Mouse (Mus musculus): ENCODE results near the gene Timp3. TPM values are rescaled to one million over a fixed set of nuclear protein-coding genes. Genes with fewer than 3 reads are reported as not detected.

The Timp3 gene
- polyA plus RNA-seq, 1 experiment from 2014 or later, result 51.2 TPM

DNA sequence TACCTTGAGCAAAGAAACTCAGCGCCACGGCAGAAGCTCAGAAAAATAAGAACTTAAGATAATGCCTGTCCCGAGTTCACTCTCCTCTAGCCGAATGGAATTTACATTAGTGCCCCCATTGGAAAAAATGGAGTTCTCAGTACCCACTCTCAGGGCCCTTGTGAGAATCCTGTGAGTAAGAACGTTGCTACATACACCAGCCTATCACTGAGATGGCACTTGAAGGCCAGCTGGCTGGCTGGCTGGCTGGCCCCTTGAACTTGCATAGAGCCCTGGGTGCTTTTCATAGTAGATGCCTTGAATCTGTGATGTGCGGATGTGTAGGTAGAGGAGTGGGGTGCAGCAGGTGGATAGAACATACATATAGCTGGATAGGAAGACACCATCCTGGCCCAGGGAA, 43.2 kb downstream of the Timp3 start:
- Histone ChIP-seq H3K4me1 (replicated peaks) (peaks cover 45% of the 10 kb centered on the region), H3K36me3 (0 out of 2 replicates have a peak, but pooled peaks cover 12% of the 10 kb centered on the region), H3K4me3 (no peak overlapping the region), H3K9me3 (no peaks in the 10 kb centered on the region), H3K27ac (replicated peaks) (no peak overlapping the region), H3K27me3 (no peaks in the 10 kb centered on the region), H3K9ac (no peak overlapping the region), H3K4me2 (no peak overlapping the region)
- ATAC-seq (ENCODE audit: low read depth), result no peak
- 89% methylated on average over 6 of the region's 6 CpGs for WGBS

DNA sequence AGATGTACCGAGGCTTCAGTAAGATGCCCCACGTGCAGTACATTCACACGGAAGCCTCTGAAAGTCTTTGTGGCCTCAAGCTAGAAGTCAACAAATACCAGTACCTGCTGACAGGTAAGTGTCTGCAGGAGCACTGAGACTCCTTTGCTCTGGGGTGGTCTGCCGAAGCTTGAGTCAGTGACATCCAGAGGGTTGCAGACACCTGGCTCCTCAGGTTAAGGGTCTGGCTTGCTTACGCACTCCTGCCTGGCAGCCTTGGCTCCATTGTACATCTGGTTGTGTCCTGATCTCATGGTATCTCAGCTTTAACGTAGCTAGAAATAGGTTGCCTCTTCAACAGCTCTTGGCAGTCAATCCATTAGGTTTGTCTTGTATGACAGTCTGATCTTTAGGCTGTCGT, 43.8 kb downstream of the Timp3 start:
- Histone ChIP-seq H3K4me3 (no peak overlapping the region), H3K36me3 (0 out of 2 replicates have a peak, but pooled peaks cover 12% of the 10 kb centered on the region), H3K27ac (replicated peaks) (no peak overlapping the region), H3K9me3 (no peaks in the 10 kb centered on the region), H3K4me1 (replicated peaks) (peaks cover 41% of the 10 kb centered on the region), H3K4me2 (no peak overlapping the region), H3K9ac (no peak overlapping the region), H3K27me3 (no peaks in the 10 kb centered on the region)
- 88% methylated on average over 7 of the region's 7 CpGs for WGBS
- ATAC-seq (ENCODE audit: low read depth), result no peak

GRCm38 (mm10) chr10:86344654-86345053, 44.5 kb downstream of the Timp3 start:
- Histone ChIP-seq H3K36me3 (0 out of 2 replicates have a peak, but pooled peaks cover 12% of the 10 kb centered on the region), H3K9ac (no peak overlapping the region), H3K4me2 (no peak overlapping the region), H3K4me1 (replicated peaks) (peaks cover 34% of the 10 kb centered on the region), H3K4me3 (no peak overlapping the region), H3K27ac (replicated peaks) (no peak overlapping the region), H3K27me3 (no peaks in the 10 kb centered on the region), H3K9me3 (no peaks in the 10 kb centered on the region)
- ATAC-seq (ENCODE audit: low read depth), result no peak
- 88% methylated on average over 6 of the region's 6 CpGs for WGBS

DNA sequence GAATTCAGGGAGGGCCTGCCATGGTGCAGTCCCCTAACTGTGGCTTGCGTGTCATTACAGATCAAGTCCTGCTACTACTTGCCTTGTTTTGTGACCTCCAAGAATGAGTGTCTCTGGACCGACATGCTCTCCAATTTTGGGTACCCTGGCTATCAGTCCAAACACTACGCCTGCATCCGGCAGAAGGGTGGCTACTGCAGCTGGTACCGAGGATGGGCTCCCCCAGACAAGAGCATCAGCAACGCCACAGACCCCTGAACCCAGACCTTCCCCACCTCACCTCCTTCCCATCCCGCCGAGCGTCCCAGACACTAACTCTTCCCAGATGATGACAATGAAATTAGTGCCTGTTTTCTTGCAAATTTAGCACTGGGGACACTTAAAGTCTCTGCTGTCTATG, 45.5 kb downstream of the Timp3 start:
- H3K4me2 ChIP-seq, result no peak overlapping the region
- peaks cover 24% of the 10 kb centered on the region for H3K4me1 ChIP-seq (replicated peaks)
- H3K27ac ChIP-seq (replicated peaks), result no peak overlapping the region
- H3K36me3 ChIP-seq, result peaks cover 17% of the 10 kb centered on the region; the same call in 1 of the 2 replicates
- ATAC-seq (ENCODE audit: low read depth), result no peak
- no peaks in the 10 kb centered on the region for H3K9me3 ChIP-seq
- WGBS, result 94% methylated on average over 9 of the region's 9 CpGs
- no peak overlapping the region for H3K4me3 ChIP-seq
- no peak overlapping the region for H3K9ac ChIP-seq
- no peaks in the 10 kb centered on the region for H3K27me3 ChIP-seq

GRCm38 (mm10) chr10:86346235-86346840, 46.2 kb downstream of the Timp3 start:
- Histone ChIP-seq H3K4me1 (replicated peaks) (peaks cover 17% of the 10 kb centered on the region), H3K27ac (replicated peaks) (no peak overlapping the region), H3K4me2 (no peak overlapping the region), H3K36me3 (peaks cover 23% of the 10 kb centered on the region; the same call in 1 of the 2 replicates), H3K4me3 (no peak overlapping the region), H3K27me3 (no peaks in the 10 kb centered on the region), H3K9me3 (no peaks in the 10 kb centered on the region), H3K9ac (no peak overlapping the region)
- ATAC-seq (ENCODE audit: low read depth), result no peak
- WGBS, result 61% methylated on average over 3 of the region's 3 CpGs

- Histone ChIP-seq H3K9me3 (no peaks in the 10 kb centered on the region), H3K27me3 (no peaks in the 10 kb centered on the region), H3K9ac (no peak overlapping the region), H3K4me2 (no peak overlapping the region), H3K4me3 (no peak overlapping the region), H3K4me1 (replicated peaks) (no peaks in the 10 kb centered on the region), H3K27ac (replicated peaks) (no peak overlapping the region), H3K36me3 (peaks cover 32% of the 10 kb centered on the region)
- ATAC-seq (ENCODE audit: low read depth), result no peak
- WGBS, result 80% methylated on average over 2 of the region's 2 CpGs
These were observed 51.1 kb downstream of the Timp3 start for GRCm38 (mm10) chr10:86351287-86351686.

GRCm38 (mm10) chr10:86352521-86352920, 52.3 kb downstream of the Timp3 start:
- Histone ChIP-seq H3K9me3 (no peaks in the 10 kb centered on the region), H3K4me3 (no peak overlapping the region), H3K27ac (replicated peaks) (no peak overlapping the region), H3K36me3 (peaks cover 29% of the 10 kb centered on the region), H3K4me2 (no peak overlapping the region), H3K27me3 (no peaks in the 10 kb centered on the region), H3K9ac (no peak overlapping the region), H3K4me1 (replicated peaks) (no peaks in the 10 kb centered on the region)
- ATAC-seq (ENCODE audit: low read depth), result no peak
- WGBS, result 94% methylated on average over 3 of the region's 3 CpGs

DNA sequence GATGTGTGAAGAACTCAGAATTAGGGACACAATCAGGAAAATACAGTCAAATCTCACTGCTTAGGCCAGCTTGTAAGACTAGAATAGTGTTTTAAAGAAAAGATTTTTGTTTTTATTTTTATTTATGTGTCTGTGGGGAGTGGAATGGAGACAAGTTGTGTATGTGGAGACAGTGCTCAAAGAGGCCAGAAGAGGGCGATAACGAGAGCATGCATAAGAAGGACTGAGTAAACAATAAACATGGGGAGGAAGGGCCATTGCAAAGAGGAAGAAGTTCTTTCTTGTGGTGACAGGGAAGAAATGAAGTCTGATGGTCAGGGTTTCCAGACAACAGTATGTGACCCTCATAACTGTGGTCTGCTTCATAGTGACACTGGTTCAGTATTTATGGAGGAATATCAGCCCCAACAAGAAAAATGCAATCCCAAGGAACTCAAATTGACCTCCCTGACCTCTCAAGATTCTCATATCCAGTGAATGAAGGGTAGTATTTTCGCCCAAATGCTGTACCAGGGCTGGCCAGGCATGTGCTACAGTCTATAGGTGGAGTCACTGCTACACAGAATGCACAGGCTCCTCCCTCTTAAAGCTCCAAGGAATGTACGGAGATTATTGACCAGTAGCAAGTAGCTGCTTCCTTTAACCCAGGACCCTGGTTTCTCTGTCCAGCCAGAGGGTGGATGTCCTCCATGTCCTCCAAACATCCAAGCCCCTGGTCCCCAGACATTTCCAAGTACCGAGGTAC, 56.8 kb downstream of the Timp3 start:
- no peak for ATAC-seq (ENCODE audit: low read depth)
- Histone ChIP-seq H3K36me3 (peaks cover 17% of the 10 kb centered on the region), H3K27ac (replicated peaks) (no peak overlapping the region), H3K4me3 (no peak overlapping the region), H3K9me3 (no peaks in the 10 kb centered on the region), H3K27me3 (no peaks in the 10 kb centered on the region), H3K9ac (no peak overlapping the region), H3K4me2 (no peak overlapping the region), H3K4me1 (replicated peaks) (peaks cover 6% of the 10 kb centered on the region)
- 61% methylated on average over 5 of the region's 5 CpGs for WGBS

DNA sequence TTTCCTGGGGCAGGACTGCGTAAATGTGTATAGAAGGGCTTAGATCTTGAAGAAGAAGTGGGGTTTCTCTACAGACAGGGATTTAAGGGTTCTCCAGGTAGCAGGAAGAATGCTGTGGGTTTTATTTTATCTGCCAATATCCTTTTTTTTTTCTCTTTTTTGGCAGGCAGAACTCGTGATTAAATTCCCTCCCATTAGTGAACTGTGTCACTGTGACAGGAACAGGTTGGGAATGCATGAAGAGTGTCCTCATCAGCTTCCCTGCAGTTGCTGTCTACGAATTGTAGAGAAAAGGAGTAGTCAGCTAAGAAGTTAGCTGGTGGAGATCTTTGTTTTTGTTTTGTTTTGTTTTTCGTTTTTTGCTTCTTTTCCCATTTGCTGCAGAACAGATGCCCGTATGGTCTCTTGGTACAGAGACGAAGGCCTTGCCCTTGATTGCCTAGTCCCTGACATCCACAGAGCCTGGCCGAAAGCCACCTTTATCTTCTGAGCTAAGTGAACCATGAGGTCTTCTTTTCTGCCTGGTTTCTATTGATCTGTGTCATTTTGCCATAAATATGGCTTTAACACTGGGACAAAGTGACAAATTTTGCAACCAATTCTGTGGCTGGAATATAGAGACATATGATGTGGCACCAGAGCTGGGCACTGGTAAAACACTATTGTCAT, 58.3 kb downstream of the Timp3 start:
- Histone ChIP-seq H3K27ac (replicated peaks) (no peak overlapping the region), H3K9me3 (no peaks in the 10 kb centered on the region), H3K9ac (no peak overlapping the region), H3K27me3 (no peaks in the 10 kb centered on the region), H3K4me3 (no peak overlapping the region), H3K4me2 (no peak overlapping the region), H3K4me1 (replicated peaks) (peaks cover 6% of the 10 kb centered on the region), H3K36me3 (peaks cover 3% of the 10 kb centered on the region; the same call in 1 of the 2 replicates)
- 87% methylated on average over 7 of the region's 7 CpGs for WGBS
- no peak for ATAC-seq (ENCODE audit: low read depth)

- Histone ChIP-seq H3K27ac (replicated peaks) (no peak overlapping the region), H3K4me2 (no peak overlapping the region), H3K36me3 (no peaks in the 10 kb centered on the region), H3K9me3 (no peaks in the 10 kb centered on the region), H3K4me3 (no peak overlapping the region), H3K4me1 (replicated peaks) (peaks cover 6% of the 10 kb centered on the region), H3K27me3 (no peaks in the 10 kb centered on the region), H3K9ac (no peak overlapping the region)
- 66% methylated on average over 2 of the region's 2 CpGs for WGBS
- ATAC-seq (ENCODE audit: low read depth), result no peak
These were observed 59.0 kb downstream of the Timp3 start for GRCm38 (mm10) chr10:86359208-86359607.

DNA sequence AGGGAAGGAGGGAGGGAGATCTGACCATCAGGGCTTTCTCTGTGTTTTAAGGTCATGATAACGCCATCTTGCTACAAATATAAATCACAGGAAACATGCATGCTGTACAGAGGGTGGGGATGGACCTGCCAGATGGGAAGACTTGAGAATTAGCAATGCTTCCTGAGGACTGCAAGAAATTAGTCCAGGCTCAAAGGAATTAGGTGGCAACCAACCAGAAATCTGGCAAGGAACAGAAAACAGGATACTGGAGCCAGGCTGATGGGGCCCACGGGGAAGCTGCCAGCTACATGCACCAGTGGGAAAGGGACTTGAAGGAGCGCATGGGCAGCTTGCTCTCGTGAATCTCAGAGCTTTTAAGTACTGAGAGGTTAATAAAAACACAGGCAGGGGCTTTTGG, 59.5 kb downstream of the Timp3 start:
- H3K27ac ChIP-seq (replicated peaks), result no peak overlapping the region
- H3K27me3 ChIP-seq, result no peaks in the 10 kb centered on the region
- H3K36me3 ChIP-seq, result no peaks in the 10 kb centered on the region
- no peak overlapping the region for H3K4me2 ChIP-seq
- H3K9ac ChIP-seq, result no peak overlapping the region
- peaks cover 6% of the 10 kb centered on the region for H3K4me1 ChIP-seq (replicated peaks)
- 0 out of 2 replicates have a peak, but pooled peaks have one; percentile 23 for ATAC-seq (ENCODE audit: low read depth)
- 55% methylated on average over 4 of the region's 4 CpGs for WGBS
- no peak overlapping the region for H3K4me3 ChIP-seq
- H3K9me3 ChIP-seq, result no peaks in the 10 kb centered on the region

DNA sequence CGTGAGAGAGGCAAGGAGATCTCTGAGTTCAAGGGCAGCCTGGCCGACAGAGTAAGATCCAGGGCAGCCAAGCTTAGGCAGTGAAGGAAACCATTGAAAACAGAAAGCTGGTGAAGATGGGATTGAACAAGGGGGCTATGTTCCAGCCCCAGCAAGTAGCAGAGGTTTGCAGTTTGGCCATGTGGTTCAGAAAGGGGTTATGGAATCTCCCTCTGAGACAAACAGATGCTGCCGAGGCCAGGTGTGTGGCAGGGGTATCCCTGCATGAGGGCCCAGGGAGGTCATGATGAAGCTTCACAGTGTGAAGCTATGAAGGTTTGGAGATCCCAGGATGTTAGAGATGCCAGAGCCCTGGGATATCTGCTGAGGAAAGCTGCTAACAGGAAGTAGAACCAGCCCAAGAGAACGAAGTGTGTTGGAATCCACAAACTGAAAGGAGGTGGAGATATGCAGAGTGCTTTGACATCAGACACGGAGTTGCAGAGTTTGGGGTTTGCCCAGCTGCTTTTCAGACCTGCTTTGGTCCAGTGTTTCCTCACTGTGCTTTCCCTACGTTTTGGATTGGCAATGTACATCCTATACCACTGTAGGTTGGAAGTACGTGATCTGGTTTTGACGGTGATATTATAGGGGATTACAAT, 63.6 kb downstream of the Timp3 start:
- no peak for ATAC-seq (ENCODE audit: low read depth)
- Histone ChIP-seq H3K9me3 (no peaks in the 10 kb centered on the region), H3K9ac (no peak overlapping the region), H3K27ac (replicated peaks) (no peak overlapping the region), H3K27me3 (no peaks in the 10 kb centered on the region), H3K4me1 (replicated peaks) (peaks cover 19% of the 10 kb centered on the region), H3K4me2 (no peak overlapping the region), H3K36me3 (no peaks in the 10 kb centered on the region), H3K4me3 (no peak overlapping the region)
- 85% methylated on average over 8 of the region's 8 CpGs for WGBS

All from neural tube, embryonic 13.5 days (tissue).